Mouse (Mus musculus): ENCODE measurements around the gene Amt. TPM values are rescaled to one million over a fixed set of nuclear protein-coding genes. Genes with fewer than 3 reads are reported as not detected.

Gene Amt
- polyA plus RNA-seq, 1 experiment from 2014 or later, result 10.9 TPM

Other genes with a start within 250 kb of the Amt start
- 21.4 and 23.3 TPM in 2 replicates for gene Gmppb, start 247.6 kb upstream of the Amt start, polyA plus RNA-seq (2015; fragmentation: Nextera tagmentation; extraction: Ambion mirVana)
- 1.9 and 2.3 TPM in 2 replicates for gene Amigo3, start 243.7 kb upstream of the Amt start, polyA plus RNA-seq (2015; fragmentation: Nextera tagmentation; extraction: Ambion mirVana)
- 0.20 and 0.59 TPM in 2 replicates for gene Mst1, start 216.4 kb upstream of the Amt start, polyA plus RNA-seq (2015; fragmentation: Nextera tagmentation; extraction: Ambion mirVana)
- gene Rnf123, start 213.5 kb upstream of the Amt start, polyA plus RNA-seq (2015; fragmentation: Nextera tagmentation; extraction: Ambion mirVana), result 29.4 and 30.9 TPM in 2 replicates
- gene Apeh, start 202.2 kb upstream of the Amt start, polyA plus RNA-seq (2015; fragmentation: Nextera tagmentation; extraction: Ambion mirVana), result 51.3 and 62.5 TPM in 2 replicates
- 0.32 and 0.36 TPM in 2 replicates for gene Bsn, start 106.5 kb upstream of the Amt start, polyA plus RNA-seq (2015; fragmentation: Nextera tagmentation; extraction: Ambion mirVana)
- 136 and 138 TPM in 2 replicates for gene Dag1, start 32.9 kb upstream of the Amt start, polyA plus RNA-seq (2015; fragmentation: Nextera tagmentation; extraction: Ambion mirVana)
- 23.6 and 24.3 TPM in 2 replicates for gene Nicn1, start 6.4 kb upstream of the Amt start, polyA plus RNA-seq (2015; fragmentation: Nextera tagmentation; extraction: Ambion mirVana)
- 332 and 341 TPM in 2 replicates for gene Rhoa, start 9.3 kb downstream of the Amt start, polyA plus RNA-seq (2015; fragmentation: Nextera tagmentation; extraction: Ambion mirVana)
- 31.2 and 32.6 TPM in 2 replicates for gene Tcta, start 9.3 kb downstream of the Amt start, polyA plus RNA-seq (2015; fragmentation: Nextera tagmentation; extraction: Ambion mirVana)
- gene Gpx1, start 42.0 kb downstream of the Amt start, polyA plus RNA-seq (2015; fragmentation: Nextera tagmentation; extraction: Ambion mirVana), result 825 and 854 TPM in 2 replicates
- 80.6 and 86.7 TPM in 2 replicates for gene Usp4, start 51.0 kb downstream of the Amt start, polyA plus RNA-seq (2015; fragmentation: Nextera tagmentation; extraction: Ambion mirVana)
- 0.21 and 0.39 TPM in 2 replicates for gene 1700102P08Rik, start 96.0 kb downstream of the Amt start, polyA plus RNA-seq (2015; fragmentation: Nextera tagmentation; extraction: Ambion mirVana)
- 0.71 and 0.80 TPM in 2 replicates for gene Ccdc36, start 131.6 kb downstream of the Amt start, polyA plus RNA-seq (2015; fragmentation: Nextera tagmentation; extraction: Ambion mirVana)
- gene BC048562, start 139.6 kb downstream of the Amt start, polyA plus RNA-seq (2015; fragmentation: Nextera tagmentation; extraction: Ambion mirVana), result not detected in 2 replicates
- gene Ccdc71, start 163.7 kb downstream of the Amt start, polyA plus RNA-seq (2015; fragmentation: Nextera tagmentation; extraction: Ambion mirVana), result 36.3 and 42.7 TPM in 2 replicates
- gene Klhdc8b, start 164.7 kb downstream of the Amt start, polyA plus RNA-seq (2015; fragmentation: Nextera tagmentation; extraction: Ambion mirVana), result 90.6 and 106 TPM in 2 replicates
- gene Lamb2, start 182.9 kb downstream of the Amt start, polyA plus RNA-seq (2015; fragmentation: Nextera tagmentation; extraction: Ambion mirVana), result 45.3 and 49.0 TPM in 2 replicates
- gene Usp19, start 193.7 kb downstream of the Amt start, polyA plus RNA-seq (2015; fragmentation: Nextera tagmentation; extraction: Ambion mirVana), result 51.4 and 55.9 TPM in 2 replicates
- gene Qars, start 210.9 kb downstream of the Amt start, polyA plus RNA-seq (2015; fragmentation: Nextera tagmentation; extraction: Ambion mirVana), result 62.2 and 69.0 TPM in 2 replicates
- 81.2 and 81.7 TPM in 2 replicates for gene Qrich1, start 220.0 kb downstream of the Amt start, polyA plus RNA-seq (2015; fragmentation: Nextera tagmentation; extraction: Ambion mirVana)